ENCODE assay signal across 25 mouse cellular contexts in the genomic region with DNA sequence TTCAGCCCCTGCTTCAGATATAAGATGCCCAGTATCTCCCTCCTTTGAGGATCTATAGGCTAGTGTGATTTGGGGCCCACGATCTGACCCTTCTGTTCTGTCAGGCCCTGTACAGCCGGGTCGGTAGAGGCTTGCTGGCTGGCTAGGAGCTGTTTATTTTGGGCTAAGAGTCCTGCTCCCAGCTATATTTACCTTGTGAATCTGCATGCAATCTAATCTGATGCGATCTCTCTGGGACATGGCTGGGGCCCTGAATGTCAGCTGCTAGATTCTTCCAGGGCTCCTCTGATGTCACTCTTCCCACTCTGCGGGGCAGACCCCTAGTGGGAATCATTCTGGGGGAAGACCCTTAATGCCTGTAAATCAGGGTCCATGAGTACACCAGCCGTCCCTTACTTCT. TPM values are rescaled to one million over a fixed set of nuclear protein-coding genes. Genes with fewer than 3 reads are reported as not detected.
DNase-seq lines count a peak whose midpoint lies in the region; ATAC-seq and TF ChIP-seq lines count a peak whose summit lies in the region.
"Had no signal": no experiment of that assay in that cellular context is flagged by ENCODE, and none has a peak within 500 bp of the region (broad histone marks: within the 10 kb centered on the region; RNA-seq: fewer than 3 reads in every experiment).

No protein-coding gene starts in this region.

- no peak for TF ChIP-seq CTCF in bone marrow, adult 2 months (IDR thresholded peaks at IDR 0.05; ENCODE audit: control insufficient read depth, insufficient read depth, low read length)

- H3K4me3 ChIP-seq in bone marrow, adult 2 months (replicated peaks; ENCODE audit: control insufficient read depth, low read depth, low read length) = no peak overlapping the region
- no peak overlapping the region for H3K4me3 ChIP-seq in liver, embryonic 13.5 days (replicated peaks)
- H3K4me3 ChIP-seq in macrophage (ENCODE audit: inconsistent target) = no peak overlapping the region
- H3K4me3 ChIP-seq in midbrain, embryonic 10.5 days = no peak overlapping the region
- H3K4me3 ChIP-seq: embryonic facial prominence, embryonic 15.5 days; erythroblast, embryonic 14.5 days; forebrain, embryonic 10.5 days; heart, adult 2 months; heart, embryonic 15.5 days; hindbrain, embryonic 10.5 days had no signal

- 71% methylated on average over 6 of the region's 6 CpGs for WGBS in bone marrow, adult 2 months
- 70% methylated on average over 6 of the region's 6 CpGs for WGBS in liver, embryonic 13.5 days (ENCODE audit: insufficient replicate concordance)
- WGBS in macrophage (ENCODE audit: missing documents) = 78% methylated on average over 6 of the region's 6 CpGs
- WGBS in midbrain, embryonic 10.5 days = 87% methylated on average over 6 of the region's 6 CpGs

- no peaks in the 10 kb centered on the region for H3K27me3 ChIP-seq in liver, embryonic 13.5 days
- no peaks in the 10 kb centered on the region for H3K27me3 ChIP-seq in midbrain, embryonic 10.5 days (ENCODE audit: low read depth, poor library complexity, severe bottlenecking)
- H3K27me3 ChIP-seq: CH12.LX; embryonic facial prominence, embryonic 15.5 days; heart, embryonic 15.5 days; Patski had no signal

- no peak for TF ChIP-seq POLR2A in bone marrow, adult 2 months (IDR thresholded peaks at IDR 0.05; ENCODE audit: borderline replicate concordance, control insufficient read depth, low read depth, low read length)

- peaks cover 4% of the 10 kb centered on the region for H3K36me3 ChIP-seq in liver, embryonic 13.5 days
- peaks cover 8% of the 10 kb centered on the region; the same call in 1 of the 2 replicates for H3K36me3 ChIP-seq in macrophage (ENCODE audit: inconsistent target)
- H3K36me3 ChIP-seq in midbrain, embryonic 10.5 days = peaks cover 6% of the 10 kb centered on the region

- DNase-seq in gastrocnemius, postnatal 25 days = peak; percentile 49
- DNase-seq in gastrocnemius, postnatal 4 days (ENCODE audit: low spot score in 2 of 2) = no peak
- DNase-seq in liver, embryonic 13.5 days = no peak
- DNase-seq in kidney, postnatal 4 days = no peak
- DNase-seq in midbrain, embryonic 10.5 days (ENCODE audit: low spot score) = no peak
- DNase-seq: adrenal gland, postnatal 14 days; cerebellum, adult 2 months; cerebellum, postnatal 10 days; embryo, embryonic 11 days; heart, adult 2 months; heart, postnatal 14 days had no signal

- peak overlapping the region; percentile 21; the same call in 1 of the 2 replicates for H3K27ac ChIP-seq in bone marrow, adult 2 months (ENCODE audit: control insufficient read depth, insufficient read depth, low read depth, low read length, poor library complexity)
- H3K27ac ChIP-seq in liver, embryonic 13.5 days = peak overlapping the region; percentile 47
- peak overlapping the region; percentile 85 for H3K27ac ChIP-seq in macrophage
- no peak overlapping the region for H3K27ac ChIP-seq in midbrain, embryonic 10.5 days (replicated peaks)
- H3K27ac ChIP-seq: embryonic facial prominence, embryonic 15.5 days; forebrain, embryonic 10.5 days; hindbrain, embryonic 10.5 days; hindbrain, embryonic 14.5 days had no signal

- no peaks in the 10 kb centered on the region for H3K9me3 ChIP-seq in liver, embryonic 13.5 days (replicated peaks)
- no peaks in the 10 kb centered on the region for H3K9me3 ChIP-seq in midbrain, embryonic 10.5 days (replicated peaks)
- H3K9me3 ChIP-seq: embryonic facial prominence, embryonic 15.5 days; forebrain, embryonic 10.5 days; heart, embryonic 15.5 days; hindbrain, embryonic 10.5 days had no signal

- peaks cover 90% of the 10 kb centered on the region for H3K79me2 ChIP-seq in macrophage (ENCODE audit: inconsistent target)

- H3K4me1 ChIP-seq in bone marrow, adult 2 months (ENCODE audit: control insufficient read depth, insufficient read depth, low read length) = peaks cover 11% of the 10 kb centered on the region
- H3K4me1 ChIP-seq in liver, embryonic 13.5 days (replicated peaks) = peaks cover 38% of the 10 kb centered on the region
- H3K4me1 ChIP-seq in midbrain, embryonic 10.5 days = peaks cover 6% of the 10 kb centered on the region

- H3K9ac ChIP-seq in liver, embryonic 13.5 days = no peak overlapping the region
- H3K9ac ChIP-seq: embryonic facial prominence, embryonic 15.5 days; heart, embryonic 15.5 days; hindbrain, embryonic 14.5 days had no signal

- H3K4me2 ChIP-seq in liver, embryonic 13.5 days = no peak overlapping the region
- H3K4me2 ChIP-seq: embryonic facial prominence, embryonic 15.5 days; heart, embryonic 11.5 days; heart, embryonic 15.5 days; hindbrain, embryonic 14.5 days had no signal

- ATAC-seq in liver, embryonic 13.5 days (ENCODE audit: low read depth) = no peak
- ATAC-seq: activated CD4-positive, CD25-positive, alpha-beta regulatory T cell, adult 4 months; forebrain, embryonic 14.5 days; Patski had no signal

RNA-seq across cellular contexts. Expression of gene Orai1, which starts 9.4 kb away (rescaled TPM):
- 10 to 100 TPM; 31.5 to 36.3 TPM for total RNA-seq in gastrocnemius, postnatal 25 days (2021)
- 10 to 100 TPM; 46.2 to 53.8 TPM for total RNA-seq in gastrocnemius, postnatal 4 days (2021)
- polyA plus RNA-seq in bone marrow, adult 2 months (2011; ENCODE audit: insufficient read depth, insufficient read length, low replicate concordance, missing spikeins) = 18.0 and 30.8 TPM in 2 replicates
- polyA plus RNA-seq in liver, embryonic 13.5 days (2015; fragmentation: Nextera tagmentation; extraction: Ambion mirVana) = 6.6 and 8.2 TPM in 2 replicates
- 10 to 100 TPM in 21 of 26 experiments, 1 to 10 TPM in 5; 2.8 to 40.6 (median 18.2) TPM for total RNA-seq in macrophage (2018; cell fraction: chromatin; rRNA removed)
- total RNA-seq in macrophage (2018; cell fraction: cytosol; rRNA removed) = 10 to 100 TPM; 18.7 to 41.9 (median 32.1) TPM
- 10 to 100 TPM in 24 of 26 experiments, 1 to 10 TPM in 2; 7.3 to 39.8 (median 20.7) TPM for total RNA-seq in macrophage (2018; cell fraction: nucleus; rRNA removed)
- polyA plus RNA-seq in macrophage (2018) = 17.7 to 42.0 TPM (median 35.0 TPM) in 3 replicates
- polyA plus RNA-seq in midbrain, embryonic 10.5 days (2016; fragmentation: Nextera tagmentation; extraction: Ambion mirVana) = 8.7 and 10.3 TPM in 2 replicates

RNA-seq across cellular contexts. Expression of gene Morn3, which starts 22.5 kb away (rescaled TPM):
- not detected for total RNA-seq in gastrocnemius, postnatal 25 days (2021)
- total RNA-seq in gastrocnemius, postnatal 4 days (2021) = not detected
- polyA plus RNA-seq in bone marrow, adult 2 months (2011; ENCODE audit: insufficient read depth, insufficient read length, low replicate concordance, missing spikeins) = 5.3 TPM in 1 of 2 replicates, not detected in the other
- not detected in 2 replicates for polyA plus RNA-seq in liver, embryonic 13.5 days (2015; fragmentation: Nextera tagmentation; extraction: Ambion mirVana)
- total RNA-seq in macrophage (2018; cell fraction: chromatin; rRNA removed) = not detected
- not detected for total RNA-seq in macrophage (2018; cell fraction: cytosol; rRNA removed)
- total RNA-seq in macrophage (2018; cell fraction: nucleus; rRNA removed) = not detected
- not detected in 3 replicates for polyA plus RNA-seq in macrophage (2018)
- polyA plus RNA-seq in midbrain, embryonic 10.5 days (2016; fragmentation: Nextera tagmentation; extraction: Ambion mirVana) = 0.21 and 0.67 TPM in 2 replicates
- total RNA-seq: adrenal gland, adult 18-20 months; adrenal gland, postnatal 14 days; CH12.LX; heart, adult 2 months had no signal
- polyA plus RNA-seq: erythroblast, embryonic 14.5 days; heart, adult 2 months; heart, embryonic 15.5 days had no signal

RNA-seq across cellular contexts. Expression of gene Kdm2b, which starts 34.7 kb away (rescaled TPM):
- total RNA-seq in gastrocnemius, postnatal 25 days (2021) = 10 to 100 TPM; 12.8 to 14.3 TPM
- 10 to 100 TPM; 26.0 to 31.7 TPM for total RNA-seq in gastrocnemius, postnatal 4 days (2021)
- polyA plus RNA-seq in bone marrow, adult 2 months (2011; ENCODE audit: insufficient read depth, insufficient read length, low replicate concordance, missing spikeins) = 17.4 and 24.2 TPM in 2 replicates
- polyA plus RNA-seq in liver, embryonic 13.5 days (2015; fragmentation: Nextera tagmentation; extraction: Ambion mirVana) = 21.3 and 23.6 TPM in 2 replicates
- 10 to 100 TPM in 23 of 26 experiments, 1 to 10 TPM in 3; 7.2 to 82.4 (median 41.6) TPM for total RNA-seq in macrophage (2018; cell fraction: chromatin; rRNA removed)
- total RNA-seq in macrophage (2018; cell fraction: cytosol; rRNA removed) = 10 to 100 TPM in 25 of 26 experiments, 1 to 10 TPM in 1; 9.1 to 34.3 (median 22.3) TPM
- 10 to 100 TPM in 25 of 26 experiments, 1 to 10 TPM in 1; 9.9 to 63.2 (median 24.7) TPM for total RNA-seq in macrophage (2018; cell fraction: nucleus; rRNA removed)
- 23.6 to 28.0 TPM (median 23.7 TPM) in 3 replicates for polyA plus RNA-seq in macrophage (2018)
- polyA plus RNA-seq in midbrain, embryonic 10.5 days (2016; fragmentation: Nextera tagmentation; extraction: Ambion mirVana) = 77.9 and 83.9 TPM in 2 replicates

RNA-seq across cellular contexts. Expression of gene Tmem120b, which starts 43.9 kb away (rescaled TPM):
- total RNA-seq in gastrocnemius, postnatal 25 days (2021) = 10 to 100 TPM; 14.1 to 15.3 TPM
- 10 to 100 TPM; 24.0 to 25.9 TPM for total RNA-seq in gastrocnemius, postnatal 4 days (2021)
- 33.5 and 38.8 TPM in 2 replicates for polyA plus RNA-seq in bone marrow, adult 2 months (2011; ENCODE audit: insufficient read depth, insufficient read length, low replicate concordance, missing spikeins)
- 23.0 and 24.2 TPM in 2 replicates for polyA plus RNA-seq in liver, embryonic 13.5 days (2015; fragmentation: Nextera tagmentation; extraction: Ambion mirVana)
- total RNA-seq in macrophage (2018; cell fraction: chromatin; rRNA removed) = 10 to 100 TPM in 22 of 26 experiments, 1 to 10 TPM in 4; 7.3 to 56.2 (median 16.3) TPM
- 1 to 10 TPM; 2.4 to 6.0 (median 3.9) TPM for total RNA-seq in macrophage (2018; cell fraction: cytosol; rRNA removed)
- 10 to 100 TPM in 16 of 26 experiments, 1 to 10 TPM in 10; 5.4 to 27.9 (median 11.3) TPM for total RNA-seq in macrophage (2018; cell fraction: nucleus; rRNA removed)
- polyA plus RNA-seq in macrophage (2018) = 4.5 to 7.4 TPM (median 5.4 TPM) in 3 replicates
- 10.3 and 10.4 TPM in 2 replicates for polyA plus RNA-seq in midbrain, embryonic 10.5 days (2016; fragmentation: Nextera tagmentation; extraction: Ambion mirVana)
